Mouse (Mus musculus) hindlimb bud, embryonic 11.5 days (tissue): Measurements from ENCODE around the gene Habp2.

Experiments
- DNase-seq: peaks from one replicate; pipeline ENCODE4 v3.0.0-alpha.2; 2012; ENCODE audit warnings: low read depth, low spot score; ENCODE audit errors: extremely low spot score

Gene Habp2

DNA sequence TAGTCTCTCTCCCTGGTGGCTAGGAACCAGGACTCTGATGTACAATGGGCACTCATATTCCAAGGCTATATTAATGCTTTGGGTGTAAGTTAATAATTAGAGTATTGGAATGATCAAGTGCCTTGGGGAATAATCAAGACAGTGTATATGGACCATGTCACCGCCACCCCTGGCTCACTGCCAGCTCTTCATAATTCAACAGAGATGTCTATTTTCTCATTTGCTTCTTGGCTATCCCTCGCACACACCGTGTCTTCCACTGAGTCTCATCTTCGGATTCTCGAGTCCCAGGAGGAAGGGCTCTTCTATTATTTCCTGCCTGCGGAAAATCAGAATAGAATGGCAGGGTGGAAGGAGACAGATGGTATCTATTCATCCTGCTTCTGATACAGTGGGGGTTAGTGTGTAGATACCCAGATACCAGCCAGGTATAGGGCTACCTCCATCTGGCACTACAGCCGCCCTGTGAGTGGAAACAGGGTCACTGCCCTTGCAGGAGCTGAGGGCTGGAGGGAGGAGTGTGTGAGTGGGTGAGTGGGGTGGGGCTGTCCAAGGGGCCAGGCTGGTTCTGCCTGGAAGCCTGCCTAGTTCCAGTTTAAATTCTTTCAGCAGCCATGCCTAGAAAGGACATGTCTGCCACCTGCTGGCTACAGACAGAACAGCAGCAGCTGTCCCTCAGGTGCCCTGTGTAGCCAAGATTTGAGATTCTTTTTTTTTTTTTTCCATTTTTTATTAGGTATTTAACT is 7.9 kb downstream of the Habp2 start:
- DNase-seq = peak; percentile 37

DNA sequence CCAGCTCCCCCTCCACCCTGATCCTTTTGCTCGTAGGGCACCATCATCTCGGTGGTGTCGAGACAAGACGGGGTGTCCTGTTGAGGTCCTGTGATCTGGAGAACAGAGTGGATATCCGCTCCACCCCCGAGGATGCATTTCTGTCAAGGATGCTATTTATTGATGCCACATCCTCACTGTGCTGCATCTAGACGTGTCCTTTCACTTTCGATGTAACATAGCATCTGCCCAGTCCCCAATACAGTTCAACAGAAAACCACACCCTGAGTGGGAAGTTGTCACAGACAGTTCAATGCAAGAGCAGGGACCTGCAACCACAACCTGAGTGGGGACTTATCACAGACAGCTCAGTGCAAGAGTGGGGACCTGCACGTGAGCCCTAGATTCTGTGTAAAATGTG is 9.7 kb downstream of the Habp2 start:
- DNase-seq = no peak

DNA sequence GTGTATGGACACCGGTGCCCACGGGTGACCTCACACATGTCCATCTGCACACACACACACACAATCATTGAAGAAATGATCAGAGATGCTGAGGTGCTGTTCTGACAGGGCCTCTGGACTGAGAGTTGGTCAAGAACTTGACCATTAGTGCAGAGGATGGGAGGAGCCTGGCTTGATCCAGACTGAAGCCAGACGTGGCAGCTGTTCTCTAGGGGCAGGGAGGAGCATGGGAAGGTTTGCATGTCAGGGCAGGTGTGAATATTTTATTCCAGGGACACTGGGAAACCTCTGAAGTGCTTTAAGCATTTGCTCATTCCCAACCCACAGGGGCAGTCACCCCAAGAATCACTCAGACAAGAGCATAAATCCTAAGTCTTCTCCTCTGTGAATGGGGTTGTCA is 10.3 kb downstream of the Habp2 start:
- no peak for DNase-seq

DNA sequence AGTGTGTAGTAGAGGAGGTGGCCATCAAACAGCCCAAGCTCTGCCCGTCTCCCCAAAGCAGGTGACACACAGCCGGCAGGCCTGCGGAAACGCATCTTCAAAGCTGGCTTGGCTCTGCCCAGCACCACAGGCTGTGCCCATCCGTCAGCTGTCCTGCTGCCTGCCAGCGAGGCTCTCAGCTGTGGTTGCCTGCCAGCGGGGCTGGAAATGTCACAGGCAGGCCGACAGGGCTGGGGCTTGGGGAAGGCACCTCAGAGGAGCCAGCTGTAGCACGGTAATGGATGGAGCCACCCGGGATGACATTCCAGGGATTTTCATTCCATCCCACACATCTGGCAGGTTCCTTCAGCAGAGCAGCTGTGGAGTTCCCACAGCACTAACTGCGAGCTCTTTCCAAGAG is 13.9 kb downstream of the Habp2 start:
- DNase-seq = no peak

DNA sequence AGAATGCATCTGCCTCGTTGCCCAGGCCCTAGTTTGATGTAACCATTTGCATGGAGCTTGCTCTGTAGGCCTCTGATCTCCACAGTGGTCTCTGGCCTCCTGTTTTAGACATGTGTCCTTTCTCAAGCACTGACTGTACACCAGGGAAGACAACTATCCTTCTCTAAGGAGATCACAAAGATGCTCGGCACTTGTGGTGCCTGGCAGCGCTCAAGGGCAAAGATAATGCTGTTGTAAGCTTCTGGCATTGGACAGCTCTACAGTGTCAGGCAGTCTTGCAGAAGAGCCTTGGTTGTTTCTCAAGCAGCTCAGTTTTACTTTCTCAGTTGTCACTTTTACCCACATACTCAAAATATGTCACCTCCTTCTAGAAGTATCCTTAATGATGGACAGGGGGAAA is 29.6 kb downstream of the Habp2 start:
- no peak for DNase-seq

DNA sequence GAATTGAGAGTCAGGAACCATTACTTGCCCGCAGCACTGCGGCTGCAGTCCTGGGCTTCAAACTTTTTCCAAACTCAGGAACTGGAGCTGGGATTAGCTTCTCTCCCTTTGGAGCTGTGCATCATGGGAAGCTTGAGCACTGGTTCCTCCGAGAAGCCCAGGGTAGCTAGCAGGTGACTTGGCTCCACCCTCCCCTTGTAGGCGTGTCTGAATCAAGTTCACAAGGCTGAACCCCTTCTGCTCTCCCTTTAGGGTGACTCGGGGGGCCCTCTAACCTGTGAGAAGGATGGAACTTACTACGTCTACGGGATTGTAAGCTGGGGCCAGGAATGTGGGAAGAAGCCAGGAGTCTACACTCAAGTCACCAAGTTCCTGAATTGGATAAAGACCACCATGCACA is 32.3 kb downstream of the Habp2 start:
- DNase-seq = no peak

DNA sequence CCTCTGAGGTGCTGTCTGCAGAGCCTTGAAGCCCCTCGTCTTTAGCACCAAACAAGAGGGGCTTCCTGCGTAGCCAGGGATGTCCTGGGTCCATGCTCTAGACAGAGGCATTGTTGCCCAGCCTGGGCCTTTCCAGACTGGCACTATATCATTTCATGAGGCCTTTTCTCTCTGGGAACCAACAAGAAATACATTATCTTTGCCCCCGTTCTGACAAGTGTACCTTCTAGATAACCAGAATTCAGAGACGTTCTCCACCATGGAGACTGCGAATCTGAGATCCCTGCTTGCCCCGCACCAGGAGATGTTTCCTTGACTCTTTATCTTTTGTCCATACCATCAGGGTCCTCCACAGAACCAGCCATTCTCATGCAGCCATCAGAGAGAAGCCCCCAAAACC is 32.7 kb downstream of the Habp2 start:
- DNase-seq = no peak

DNA sequence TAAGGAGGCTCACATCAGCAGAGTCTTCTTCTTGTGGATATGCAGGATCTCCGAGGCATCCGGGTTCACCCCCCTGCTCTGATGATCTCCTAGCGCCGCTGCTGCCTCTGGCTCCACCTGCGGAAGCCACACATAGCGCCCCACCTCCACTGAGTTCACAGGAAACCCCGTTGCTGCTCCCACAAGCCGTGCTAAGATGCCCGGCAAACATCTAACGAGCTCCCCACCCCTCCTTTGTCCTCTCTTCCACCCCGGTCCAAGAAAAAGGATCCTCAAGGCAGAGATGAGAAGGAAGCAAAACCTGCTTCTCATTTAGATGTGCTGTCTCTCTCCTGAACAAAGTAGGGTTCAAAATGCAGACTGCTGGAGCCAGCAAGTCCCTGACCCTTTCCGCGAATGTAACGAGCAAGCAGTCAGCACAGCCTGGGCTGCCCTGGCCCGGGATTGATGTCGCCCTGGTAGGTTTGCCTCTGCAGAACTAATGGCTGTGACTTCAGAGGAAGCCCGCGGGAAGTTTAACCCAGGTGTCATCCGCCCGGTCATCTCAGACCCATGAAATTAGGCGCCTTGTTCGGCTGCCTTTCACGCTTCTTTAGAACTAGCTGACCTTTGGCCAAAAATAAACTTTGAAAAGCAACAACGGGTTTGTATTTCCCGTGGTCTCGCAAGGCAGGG is 33.4 kb downstream of the Habp2 start:
- no peak for DNase-seq

DNA sequence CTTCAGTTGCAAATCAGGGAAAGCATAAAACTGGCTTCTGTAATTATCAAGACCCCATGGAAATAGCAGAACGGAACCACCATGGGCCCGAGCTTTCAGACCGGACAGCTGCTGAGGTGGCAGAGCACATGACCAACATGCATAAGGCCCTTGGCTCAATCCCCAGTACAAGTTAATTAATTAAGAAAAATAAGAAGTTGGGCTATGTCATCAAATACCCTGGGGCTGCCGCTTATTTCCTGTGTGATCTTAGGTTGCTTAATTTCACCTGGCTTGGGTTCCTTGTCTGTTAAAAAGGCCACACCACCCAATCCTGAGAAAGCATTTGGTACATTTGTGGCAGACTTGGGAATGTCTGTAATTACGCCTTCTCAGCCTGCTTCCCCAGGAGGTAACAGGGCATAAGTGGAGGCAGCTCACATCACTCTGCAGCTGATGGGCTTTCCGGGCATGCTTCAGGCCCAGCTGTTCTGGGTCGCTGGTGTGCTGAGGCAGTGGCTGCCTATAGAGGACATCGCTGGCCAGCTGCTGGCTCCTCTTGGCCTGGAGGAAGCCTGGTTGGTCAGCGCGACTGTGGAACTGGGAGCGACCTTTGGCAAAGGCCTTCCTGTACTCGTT is 34.5 kb downstream of the Habp2 start:
- DNase-seq = no peak

DNA sequence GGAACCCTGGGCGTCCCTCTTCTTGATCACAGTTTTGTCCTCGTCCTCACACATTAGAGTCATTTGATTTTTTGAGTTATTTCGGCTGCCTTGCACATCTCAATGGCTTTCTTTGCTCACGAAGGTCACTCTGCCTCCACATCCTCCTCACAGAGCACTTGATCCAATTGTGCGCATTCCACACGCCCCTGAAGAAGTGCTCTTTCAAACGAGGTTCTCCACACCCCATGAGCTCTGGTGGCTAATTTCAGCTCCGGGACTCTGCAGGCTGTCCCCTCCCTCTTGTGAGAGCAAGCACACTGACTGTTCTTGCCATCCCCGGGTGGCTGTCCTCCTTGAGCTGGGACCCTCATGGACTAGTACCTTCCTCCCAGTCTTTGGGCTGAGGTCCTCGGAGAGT is 38.7 kb downstream of the Habp2 start:
- DNase-seq = no peak

DNA sequence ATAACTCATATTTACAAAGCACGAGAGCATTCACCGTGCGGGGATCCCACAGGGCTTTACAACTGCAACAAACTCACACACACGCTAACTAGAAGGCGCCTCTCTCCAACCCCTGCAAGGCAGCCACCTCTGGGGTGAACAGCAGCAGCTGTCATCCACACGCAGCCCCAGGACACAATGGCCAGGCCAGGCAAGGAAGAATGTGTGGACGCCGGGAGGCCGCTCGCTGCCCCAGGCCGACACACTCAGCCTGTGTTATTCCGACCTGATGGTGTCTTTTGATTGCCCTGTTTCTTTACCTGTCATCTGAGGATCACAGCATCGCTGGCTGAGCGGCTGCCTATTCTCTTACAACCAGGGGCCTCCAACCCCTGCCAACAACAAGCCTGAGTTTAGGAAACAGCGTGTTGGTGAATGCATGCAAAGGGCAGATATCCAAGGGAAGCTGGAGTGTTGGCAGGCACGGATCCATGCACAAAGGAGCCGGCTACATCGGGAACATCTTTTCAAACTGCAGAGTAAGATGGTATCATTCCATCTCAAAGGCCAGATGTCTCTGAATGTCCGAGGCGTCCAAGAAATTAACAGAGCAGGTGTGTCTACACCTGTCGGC is 39.4 kb downstream of the Habp2 start:
- no peak for DNase-seq

DNA sequence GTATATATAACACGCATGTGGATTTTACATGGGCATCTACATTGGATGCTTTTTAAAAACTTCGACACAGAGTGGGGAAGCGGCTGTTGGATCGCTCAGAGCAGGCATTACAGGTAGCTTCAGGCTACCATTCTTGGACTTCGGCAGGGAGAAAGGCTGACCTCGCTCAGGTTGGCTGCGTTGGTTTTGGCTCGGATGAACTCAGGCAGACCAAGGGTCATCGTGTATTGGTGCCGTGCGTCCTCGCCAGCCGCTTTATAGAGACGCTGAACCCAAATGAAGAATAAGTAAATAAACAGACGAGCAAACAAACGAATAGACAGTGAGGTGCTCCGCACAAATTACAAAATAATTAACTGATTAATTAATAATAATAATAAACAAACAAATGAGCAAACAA is 49.4 kb downstream of the Habp2 start:
- no peak for DNase-seq

DNA sequence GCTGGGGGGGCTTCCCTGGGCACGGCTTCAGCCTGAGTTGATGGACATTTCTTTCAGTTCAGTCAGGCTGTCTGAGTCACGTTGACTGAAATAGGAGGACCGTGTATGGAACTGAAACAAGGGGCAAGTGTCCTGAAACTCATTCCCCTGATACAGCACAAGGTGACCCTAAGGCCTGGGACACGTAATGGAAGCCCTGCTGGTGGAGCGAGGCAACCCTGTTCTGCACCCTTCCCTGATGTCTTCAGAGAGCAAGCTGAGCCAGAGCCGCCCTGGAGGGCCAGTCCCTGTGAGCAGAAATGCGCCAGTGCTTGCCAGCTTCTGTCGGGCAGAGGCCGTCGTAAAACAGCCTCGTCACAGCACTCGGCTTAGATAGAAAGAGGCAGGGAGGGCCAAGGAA is 49.9 kb downstream of the Habp2 start:
- no peak for DNase-seq

DNA sequence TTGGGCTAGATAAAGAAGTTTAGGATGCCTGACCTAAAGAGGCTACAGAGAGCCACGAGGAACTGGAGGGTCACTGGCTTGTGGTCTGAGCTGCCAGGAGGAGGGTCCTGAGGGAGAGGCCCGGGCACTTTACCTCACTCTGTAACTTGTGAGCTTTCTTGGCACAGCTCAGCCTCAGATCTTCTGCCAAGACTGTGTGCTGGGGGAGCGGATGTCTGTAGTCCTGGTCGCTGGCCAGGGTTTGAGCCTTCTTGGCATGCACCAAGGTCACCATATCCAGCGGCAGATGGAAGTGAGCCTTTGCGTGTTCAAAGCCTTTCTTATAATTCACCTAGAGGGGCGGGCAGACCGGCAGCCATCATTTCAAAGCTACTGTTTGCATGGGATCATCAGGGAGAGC is 55.1 kb downstream of the Habp2 start:
- no peak for DNase-seq

DNA sequence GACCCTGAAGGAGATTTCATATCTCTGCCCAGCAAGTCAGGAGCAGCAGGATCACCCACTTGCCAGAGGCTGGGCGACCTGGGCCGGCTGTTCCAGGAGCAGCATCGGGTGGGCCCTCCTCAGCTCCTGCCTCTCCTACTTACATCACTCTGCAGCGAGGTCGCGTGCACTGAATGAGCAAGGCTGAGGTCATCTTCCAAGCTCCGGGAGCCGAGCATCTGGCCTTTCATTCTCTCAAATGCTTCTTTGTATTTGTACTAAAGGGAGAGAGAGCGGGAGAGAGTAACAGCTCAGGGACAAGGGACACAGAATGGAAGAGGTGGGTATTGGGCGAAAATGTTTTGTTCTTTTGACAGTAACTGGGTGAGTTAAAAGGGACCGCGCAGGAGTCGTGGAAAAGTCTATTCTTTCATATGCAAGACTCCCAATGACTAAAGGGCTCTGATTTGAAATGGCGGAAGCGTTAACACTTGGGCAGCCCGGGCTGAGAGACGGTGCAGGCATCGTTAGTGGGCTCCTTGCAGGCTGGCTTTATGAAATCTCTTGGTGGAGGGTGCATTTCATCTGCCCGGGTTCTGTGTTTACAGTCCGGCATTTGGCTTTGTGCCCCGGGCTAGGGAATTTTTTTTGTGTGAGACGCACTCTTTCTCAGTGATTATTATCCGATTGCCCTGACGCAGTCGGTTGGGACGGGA is 57.1 kb downstream of the Habp2 start:
- no peak for DNase-seq

DNA sequence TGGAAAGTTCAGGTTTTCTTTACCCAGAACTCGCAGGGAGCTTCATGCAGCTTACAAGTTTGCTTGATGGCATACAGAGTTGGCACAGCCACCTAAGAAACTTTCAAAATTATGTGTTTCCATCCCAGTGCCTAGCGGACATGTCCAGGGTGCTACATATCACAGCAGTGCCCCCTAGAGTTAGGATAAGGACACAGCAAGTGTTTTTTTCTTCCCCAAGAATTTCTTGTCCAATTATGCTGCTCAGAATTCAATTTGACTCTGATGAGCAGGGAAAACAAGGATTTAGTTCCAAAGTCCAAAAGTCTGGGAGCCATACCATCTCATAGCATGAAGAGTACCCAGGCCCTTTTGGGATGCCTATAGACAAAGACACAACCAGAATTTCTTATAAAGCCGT is 59.1 kb downstream of the Habp2 start:
- DNase-seq = no peak

DNA sequence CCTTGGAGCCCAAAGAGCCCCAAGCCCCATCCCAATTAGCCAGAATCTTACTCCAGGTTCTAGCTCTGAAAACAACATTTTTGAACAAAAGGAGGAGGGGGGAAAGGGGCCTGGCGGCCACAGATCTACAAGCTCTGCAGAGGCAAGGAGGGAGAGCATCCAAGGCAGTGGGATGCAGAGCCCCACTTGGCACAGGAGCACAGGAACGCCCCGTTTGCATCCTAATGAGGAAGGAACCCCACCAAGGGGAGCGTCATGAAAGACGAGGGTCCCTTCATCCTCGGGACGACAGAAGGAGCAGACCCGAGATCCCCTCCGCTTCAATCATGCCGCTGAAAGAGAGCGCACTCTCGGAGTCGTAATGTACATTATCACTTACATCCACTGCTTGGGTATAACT is 59.8 kb downstream of the Habp2 start:
- DNase-seq = no peak

DNA sequence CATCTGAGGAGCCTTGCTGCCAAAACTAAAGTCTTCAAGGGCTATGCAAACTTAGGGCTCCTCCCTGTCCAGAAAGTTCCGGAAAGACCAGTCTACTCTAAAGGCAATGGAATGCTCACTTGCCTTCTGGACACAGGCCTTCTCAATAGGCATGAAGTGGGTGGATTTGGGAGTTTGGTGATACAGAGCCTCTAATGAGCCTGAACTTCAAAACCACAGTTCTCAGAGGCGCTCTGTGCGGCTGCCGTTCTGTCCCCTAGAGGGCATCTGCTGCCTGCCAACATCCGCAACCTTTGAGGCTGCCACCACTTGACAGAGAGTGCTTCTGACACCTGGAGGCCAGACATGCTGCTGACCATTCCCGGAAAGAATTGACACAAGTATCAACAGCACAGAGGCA is 62.4 kb downstream of the Habp2 start:
- DNase-seq = no peak

DNA sequence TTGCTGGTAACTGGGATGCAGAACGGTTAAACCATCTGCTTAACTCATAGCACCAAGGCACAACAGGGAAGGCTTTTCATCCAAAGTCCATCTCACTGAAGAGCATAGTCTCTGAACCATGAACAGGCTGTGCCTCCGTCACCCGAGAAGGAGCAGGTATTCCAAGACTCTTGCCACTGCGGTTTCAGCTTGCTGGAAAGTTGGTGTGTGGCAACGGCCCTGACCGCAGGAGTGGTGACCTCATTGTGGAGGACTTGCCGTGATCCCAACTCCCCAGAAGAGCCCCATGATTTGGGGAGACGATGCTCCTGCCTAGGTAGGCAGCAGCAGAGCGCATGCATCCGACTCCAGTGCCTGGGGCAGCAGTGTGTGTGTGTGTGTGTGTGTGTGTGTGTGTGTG is 66.8 kb downstream of the Habp2 start:
- DNase-seq = no peak

DNA sequence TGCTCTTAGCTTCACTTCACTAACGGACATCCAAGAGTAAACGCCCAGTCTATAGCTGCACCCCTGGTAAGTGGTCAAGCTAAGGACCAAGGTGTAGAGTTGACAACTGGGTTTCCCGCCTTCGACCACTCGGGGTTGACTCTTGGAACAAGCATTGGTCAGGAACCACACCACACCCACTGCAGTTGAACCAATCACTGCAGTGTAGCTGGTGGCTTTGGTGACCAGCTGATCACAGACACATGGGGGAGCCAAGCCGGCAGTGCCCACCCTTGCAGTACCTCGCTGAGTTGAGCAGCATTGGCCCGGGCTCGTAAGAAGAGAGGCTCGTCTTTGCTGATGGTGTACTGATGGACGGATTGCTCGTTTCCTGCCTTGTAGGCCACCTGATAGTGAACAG is 68.3 kb downstream of the Habp2 start:
- DNase-seq = no peak
